Mouse (Mus musculus): ENCODE measurements at regions not wholly inside any gene's neighbourhood (a gene's known extent, or its start where the extent isn't known, plus 50 kb on each side); places are given as distances from the start of the nearest gene placed in this dataset.

- TF ChIP-seq CTCF (IDR thresholded peaks at IDR 0.05) (no peak), EP300 (IDR thresholded peaks at IDR 0.05) (no peak)
Measured at GRCm38 (mm10) chr12:25530483-25530882, 433.5 kb upstream of the Id2 start.

All from lung, postnatal 0 days (tissue).